Mouse (Mus musculus): ENCODE data around the gene Polr3gl. TPM values are rescaled to one million over a fixed set of nuclear protein-coding genes. Genes with fewer than 3 reads are reported as not detected.
A peak's percentile ranks its signal among the peaks of the same experiment; 100 is the strongest.

Polr3gl gene
- polyA plus RNA-seq, 1 experiment from 2014 or later: 26.5 TPM

DNA sequence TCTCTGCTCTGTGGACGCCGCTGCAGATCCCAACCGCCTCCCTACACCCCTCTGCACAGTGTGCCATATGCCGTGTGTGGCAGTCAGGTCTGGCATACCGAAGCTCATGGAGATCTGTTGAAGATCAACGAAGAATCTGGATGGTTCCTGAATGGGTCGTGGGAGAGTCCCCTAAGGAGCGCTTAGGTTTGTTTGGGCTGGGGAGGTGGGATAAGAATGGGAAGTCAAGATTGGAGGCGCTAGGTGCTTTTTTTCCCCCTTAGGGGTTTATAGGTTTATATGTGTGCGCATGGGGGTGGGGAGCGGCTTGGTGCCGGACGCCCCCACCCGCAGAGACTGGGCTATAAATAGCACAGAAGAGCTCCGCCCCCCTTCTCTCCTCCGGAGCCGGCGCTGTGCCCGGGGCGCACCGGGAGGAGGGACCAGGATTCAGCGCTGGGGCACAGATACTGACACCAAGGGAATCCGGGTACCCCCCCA lies 2.3 kb upstream of the Polr3gl start, which contains the start of gene Ankrd34a:
Gene Ankrd34a, plus strand, starts transcription at position 409 of the 480 bp plus-strand sequence.
- WGBS: 1% methylated on average over 23 of the region's 23 CpGs
- H3K4me2 ChIP-seq (replicated peaks): peak within 1 kb of the TSS; percentile 91
- H3K4me3 ChIP-seq (replicated peaks): peak within 1 kb of the TSS; percentile 47

GRCm38 (mm10) chr3:96595661-96596060 lies 1.7 kb upstream of the Polr3gl start:
- Histone ChIP-seq H3K4me3 (replicated peaks) (0 out of 2 replicates have a peak overlapping the region, but pooled peaks have one; percentile 6), H3K27me3 (replicated peaks) (peaks cover 32% of the 10 kb centered on the region), H3K9ac (no peak overlapping the region), H3K4me1 (replicated peaks) (peaks cover 37% of the 10 kb centered on the region), H3K36me3 (no peaks in the 10 kb centered on the region), H3K4me2 (replicated peaks) (peak overlapping the region; percentile 91), H3K27ac (no peak overlapping the region), H3K9me3 (no peaks in the 10 kb centered on the region)
- WGBS: 33% methylated on average over 6 of the region's 6 CpGs
- ATAC-seq: no peak

More for the DNA sequence above, 2.3 kb upstream of the Polr3gl start, which contains the start of gene Ankrd34a:
- no peak for ATAC-seq
- peak within 1 kb of the TSS; percentile 67; the same call in 1 of the 2 replicates for H3K27ac ChIP-seq
- H3K4me1 ChIP-seq (replicated peaks): peaks cover 37% of the 10 kb centered on the region
- H3K36me3 ChIP-seq: no peaks in the 10 kb centered on the region
- H3K9me3 ChIP-seq: no peaks in the 10 kb centered on the region
- H3K27me3 ChIP-seq (replicated peaks): peaks cover 36% of the 10 kb centered on the region
- peak within 1 kb of the TSS; percentile 67 for H3K9ac ChIP-seq

GRCm38 (mm10) chr3:96594851-96595250 lies 870 bp upstream of the Polr3gl start:
- Histone ChIP-seq H3K27ac (no peak overlapping the region), H3K4me1 (replicated peaks) (peaks cover 37% of the 10 kb centered on the region), H3K36me3 (no peaks in the 10 kb centered on the region), H3K9me3 (no peaks in the 10 kb centered on the region), H3K27me3 (replicated peaks) (peaks cover 32% of the 10 kb centered on the region), H3K9ac (no peak overlapping the region), H3K4me2 (replicated peaks) (no peak overlapping the region), H3K4me3 (replicated peaks) (no peak overlapping the region)
- ATAC-seq: no peak
- WGBS: 82% methylated on average over 5 of the region's 5 CpGs

DNA sequence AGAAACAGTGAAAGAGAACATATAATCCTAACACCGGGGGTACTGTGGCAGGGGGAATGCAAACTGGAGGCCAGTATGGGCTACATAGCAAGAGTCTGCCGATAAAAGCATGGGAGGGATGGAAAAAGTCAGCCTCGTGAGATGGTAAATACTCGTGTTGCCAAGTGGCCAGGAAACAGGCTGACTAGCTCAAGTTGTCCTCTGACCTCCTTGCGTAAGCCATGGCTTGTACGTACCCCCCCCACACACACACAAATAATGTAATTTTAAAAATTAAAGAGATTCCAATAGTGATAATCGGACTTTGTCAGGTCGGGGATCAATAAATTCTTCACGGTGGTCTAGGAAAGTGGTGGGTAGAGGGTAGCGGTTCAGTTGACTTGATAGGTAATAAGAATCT lies 607 bp downstream of the Polr3gl start:
- H3K27ac ChIP-seq: peak overlapping the region; percentile 88
- peak overlapping the region; percentile 78 for H3K4me2 ChIP-seq (replicated peaks)
- H3K4me3 ChIP-seq (replicated peaks): peak overlapping the region; percentile 57
- H3K4me1 ChIP-seq (replicated peaks): peaks cover 31% of the 10 kb centered on the region
- under 1% methylated on average over 10 of the region's 10 CpGs for WGBS
- peak; percentile 14 for ATAC-seq
- H3K27me3 ChIP-seq (replicated peaks): peaks cover 22% of the 10 kb centered on the region
- H3K36me3 ChIP-seq: no peaks in the 10 kb centered on the region
- H3K9me3 ChIP-seq: no peaks in the 10 kb centered on the region
- peak overlapping the region; percentile 69 for H3K9ac ChIP-seq

- Histone ChIP-seq H3K4me2 (replicated peaks) (no peak overlapping the region), H3K4me1 (replicated peaks) (0 out of 2 replicates have a peak, but pooled peaks cover 5% of the 10 kb centered on the region), H3K27ac (no peak overlapping the region), H3K9me3 (no peaks in the 10 kb centered on the region), H3K9ac (no peak overlapping the region), H3K36me3 (no peaks in the 10 kb centered on the region), H3K27me3 (replicated peaks) (peaks cover 6% of the 10 kb centered on the region; the same call in 1 of the 2 replicates), H3K4me3 (replicated peaks) (no peak overlapping the region)
- ATAC-seq: no peak
- WGBS: 78% methylated on average over 4 of the region's 4 CpGs
Observed at GRCm38 (mm10) chr3:96590657-96591056, 3.3 kb downstream of the Polr3gl start.

DNA sequence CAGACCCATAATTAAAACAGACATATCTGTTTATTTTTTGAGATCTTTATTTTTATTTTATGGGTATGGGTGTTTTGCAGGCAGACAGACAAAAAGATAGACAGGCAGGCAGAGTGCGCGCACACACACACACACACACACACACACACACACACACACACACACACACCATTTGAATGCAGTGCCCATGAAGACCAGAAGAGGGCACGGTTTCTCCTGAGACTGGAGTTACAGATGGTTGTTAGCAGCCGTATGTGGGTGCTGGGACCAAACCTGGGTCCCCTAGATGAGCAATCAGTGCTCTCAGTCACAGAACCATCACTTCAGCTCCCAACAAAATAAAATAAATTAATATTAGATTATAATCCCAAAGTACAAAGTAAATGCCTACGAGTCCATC lies 10.6 kb downstream of the Polr3gl start:
- H3K27me3 ChIP-seq (replicated peaks): no peaks in the 10 kb centered on the region
- no peak overlapping the region for H3K4me2 ChIP-seq (replicated peaks)
- H3K4me3 ChIP-seq (replicated peaks): no peak overlapping the region
- ATAC-seq: no peak
- 0 out of 2 replicates have a peak, but pooled peaks cover 3% of the 10 kb centered on the region for H3K4me1 ChIP-seq (replicated peaks)
- no peak overlapping the region for H3K27ac ChIP-seq
- H3K36me3 ChIP-seq: no peaks in the 10 kb centered on the region
- no peaks in the 10 kb centered on the region for H3K9me3 ChIP-seq
- H3K9ac ChIP-seq: no peak overlapping the region
- WGBS: 89% methylated on average over 5 of the region's 5 CpGs

DNA sequence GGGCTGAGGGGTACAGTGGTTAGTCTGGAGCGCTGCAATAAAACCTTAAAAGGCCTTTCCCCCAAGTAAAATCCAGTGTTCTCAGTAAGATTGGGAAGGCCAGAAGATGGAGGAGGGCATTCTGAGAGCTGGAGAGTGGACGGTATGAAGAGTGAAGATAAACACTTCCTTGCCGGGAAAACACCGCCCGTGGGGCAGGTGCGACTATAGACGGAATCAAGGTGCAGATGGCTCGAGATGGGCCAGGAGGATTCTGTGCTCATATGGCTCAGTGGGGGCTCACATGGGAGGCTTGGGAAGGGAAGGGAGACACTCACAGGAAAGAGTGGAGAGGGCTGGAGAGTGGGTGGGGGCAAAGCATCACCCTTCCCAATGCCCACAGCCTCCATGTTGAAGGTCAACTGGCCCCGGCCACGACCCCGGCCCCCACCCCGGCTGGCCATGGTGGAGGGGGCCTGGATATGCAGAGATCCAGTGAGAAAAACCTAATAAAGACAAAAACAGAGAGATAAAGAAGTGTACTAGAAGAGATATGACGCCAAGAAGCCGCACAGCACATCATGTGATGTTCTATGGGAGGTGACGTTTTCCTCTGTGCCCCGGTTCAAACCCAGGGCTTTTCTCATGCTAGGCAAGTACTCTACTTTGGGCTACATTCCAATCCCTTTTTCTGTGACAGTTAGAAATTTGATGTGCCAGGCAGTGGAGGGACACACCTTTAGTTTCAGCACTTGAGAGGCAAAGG lies 12.0 kb downstream of the Polr3gl start:
- no peaks in the 10 kb centered on the region for H3K36me3 ChIP-seq
- 0 out of 2 replicates have a peak overlapping the region, but pooled peaks have one; percentile 8 for H3K9ac ChIP-seq
- no peaks in the 10 kb centered on the region for H3K9me3 ChIP-seq
- no peak overlapping the region for H3K4me2 ChIP-seq (replicated peaks)
- 84% methylated on average over 16 of the region's 16 CpGs for WGBS
- H3K27ac ChIP-seq: no peak overlapping the region
- H3K4me1 ChIP-seq (replicated peaks): peaks cover 9% of the 10 kb centered on the region
- no peaks in the 10 kb centered on the region for H3K27me3 ChIP-seq (replicated peaks)
- ATAC-seq: no peak
- H3K4me3 ChIP-seq (replicated peaks): no peak overlapping the region

DNA sequence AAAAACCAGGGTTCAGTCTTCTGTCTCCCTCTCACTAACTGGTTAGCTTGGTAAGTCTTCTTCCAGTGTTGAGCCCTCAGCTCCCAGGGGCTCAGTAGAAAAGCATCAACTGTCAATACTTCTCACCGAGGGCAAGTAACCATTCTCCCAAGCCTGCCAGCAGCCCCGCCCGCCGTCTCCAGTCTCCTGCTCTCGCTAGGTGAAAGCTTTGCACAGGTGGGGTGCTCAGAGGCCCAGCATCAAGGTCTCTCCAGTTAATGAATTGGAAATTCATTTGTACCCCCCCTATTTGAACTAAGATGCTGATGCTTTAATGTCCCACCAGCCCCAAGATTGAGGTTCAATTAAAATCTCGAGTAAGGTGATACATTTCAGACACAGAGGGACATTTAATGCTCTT lies 12.8 kb downstream of the Polr3gl start:
- no peak overlapping the region for H3K27ac ChIP-seq
- H3K36me3 ChIP-seq: no peaks in the 10 kb centered on the region
- H3K4me3 ChIP-seq (replicated peaks): no peak overlapping the region
- WGBS: 57% methylated on average over 6 of the region's 6 CpGs
- no peak for ATAC-seq
- H3K9ac ChIP-seq: 0 out of 2 replicates have a peak overlapping the region, but pooled peaks have one; percentile 8
- no peak overlapping the region for H3K4me2 ChIP-seq (replicated peaks)
- no peaks in the 10 kb centered on the region for H3K9me3 ChIP-seq
- no peaks in the 10 kb centered on the region for H3K27me3 ChIP-seq (replicated peaks)
- H3K4me1 ChIP-seq (replicated peaks): peaks cover 15% of the 10 kb centered on the region

- no peaks in the 10 kb centered on the region for H3K36me3 ChIP-seq
- H3K4me2 ChIP-seq (replicated peaks): peak overlapping the region; percentile 52
- no peaks in the 10 kb centered on the region for H3K27me3 ChIP-seq (replicated peaks)
- no peak overlapping the region for H3K9ac ChIP-seq
- H3K4me3 ChIP-seq (replicated peaks): no peak overlapping the region
- 0 out of 2 replicates have a peak, but pooled peaks have one; percentile 26 for ATAC-seq
- no peak overlapping the region for H3K27ac ChIP-seq
- H3K9me3 ChIP-seq: no peaks in the 10 kb centered on the region
- peaks cover 26% of the 10 kb centered on the region for H3K4me1 ChIP-seq (replicated peaks)
- 11% methylated on average over 16 of the region's 16 CpGs for WGBS
Observed at GRCm38 (mm10) chr3:96579885-96580454, 14.0 kb downstream of the Polr3gl start.

DNA sequence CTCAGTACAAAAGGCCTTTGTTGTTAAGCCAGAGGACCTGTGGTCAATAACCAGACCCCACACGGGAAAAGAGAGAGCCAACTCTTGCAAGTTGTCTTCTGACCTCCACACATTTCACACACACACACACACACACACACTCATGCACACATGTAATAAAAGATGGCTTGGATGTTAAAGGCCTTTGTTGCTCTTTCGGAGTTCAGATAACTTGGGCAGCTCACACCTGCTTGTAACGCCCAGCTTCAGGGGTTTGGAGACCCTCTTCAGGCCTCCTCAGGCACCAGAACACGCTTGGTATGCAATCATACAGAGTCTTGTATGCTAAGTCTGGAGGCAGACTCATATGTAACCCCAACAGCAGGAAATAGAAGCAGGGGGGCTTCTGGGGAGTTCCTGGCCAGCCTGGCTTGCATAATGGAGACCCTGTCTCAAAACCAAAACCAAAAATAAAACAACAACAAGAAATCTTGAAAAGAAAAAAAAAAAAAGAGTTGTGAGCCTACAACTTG lies 14.7 kb downstream of the Polr3gl start:
- H3K36me3 ChIP-seq: no peaks in the 10 kb centered on the region
- no peaks in the 10 kb centered on the region for H3K9me3 ChIP-seq
- no peak overlapping the region for H3K4me2 ChIP-seq (replicated peaks)
- no peaks in the 10 kb centered on the region for H3K27me3 ChIP-seq (replicated peaks)
- no peak overlapping the region for H3K4me3 ChIP-seq (replicated peaks)
- H3K27ac ChIP-seq: no peak overlapping the region
- ATAC-seq: no peak
- 79% methylated on average over 4 of the region's 4 CpGs for WGBS
- H3K4me1 ChIP-seq (replicated peaks): peaks cover 26% of the 10 kb centered on the region
- no peak overlapping the region for H3K9ac ChIP-seq

- ATAC-seq: no peak
- Histone ChIP-seq H3K9ac (no peak overlapping the region), H3K9me3 (no peaks in the 10 kb centered on the region), H3K4me2 (replicated peaks) (no peak overlapping the region), H3K4me3 (replicated peaks) (no peak overlapping the region), H3K36me3 (no peaks in the 10 kb centered on the region), H3K4me1 (replicated peaks) (peaks cover 26% of the 10 kb centered on the region), H3K27ac (no peak overlapping the region), H3K27me3 (replicated peaks) (no peaks in the 10 kb centered on the region)
- WGBS: 82% methylated on average over 12 of the region's 12 CpGs
Observed at GRCm38 (mm10) chr3:96578561-96579238, 15.3 kb downstream of the Polr3gl start.

DNA sequence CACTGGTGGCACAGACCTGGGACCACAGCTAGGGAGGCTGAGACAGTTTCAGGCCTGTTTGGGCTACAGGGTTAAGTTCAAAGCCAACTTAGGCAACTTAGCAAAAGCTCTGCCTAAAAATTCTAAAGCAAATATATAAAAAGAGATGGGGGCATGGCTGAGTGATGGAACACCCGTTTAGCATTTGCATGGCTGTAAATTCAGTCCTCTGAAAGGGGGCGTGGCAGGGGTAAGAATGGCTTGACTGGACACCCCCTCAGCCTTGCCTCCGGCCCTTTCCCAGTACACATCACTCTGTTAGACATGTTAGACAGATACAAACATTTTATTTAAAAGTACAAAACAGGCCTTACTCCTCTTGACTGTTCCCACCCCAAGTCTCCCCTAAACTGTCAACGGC lies 16.4 kb downstream of the Polr3gl start:
- 67% methylated on average over 4 of the region's 4 CpGs for WGBS
- Histone ChIP-seq H3K9ac (no peak overlapping the region), H3K4me2 (replicated peaks) (peak overlapping the region; percentile 52; the same call in 1 of the 2 replicates)

More for the DNA sequence above, 16.4 kb downstream of the Polr3gl start:
- ATAC-seq: no peak
- no peaks in the 10 kb centered on the region for H3K36me3 ChIP-seq
- no peak overlapping the region for H3K4me3 ChIP-seq (replicated peaks)
- peaks cover 26% of the 10 kb centered on the region for H3K4me1 ChIP-seq (replicated peaks)
- peak overlapping the region; percentile 93 for H3K27ac ChIP-seq
- H3K9me3 ChIP-seq: no peaks in the 10 kb centered on the region
- H3K27me3 ChIP-seq (replicated peaks): no peaks in the 10 kb centered on the region

All from intestine, embryonic 15.5 days (tissue).